Mouse (Mus musculus): ENCODE data around the gene Myo18a. TPM values are rescaled to one million over a fixed set of nuclear protein-coding genes. Genes with fewer than 3 reads are reported as not detected.
A peak's percentile ranks its signal among the peaks of the same experiment; 100 is the strongest.

Myo18a gene
- total RNA-seq, 2 experiments from 2014 or later: 53.9 to 80.1 TPM

DNA sequence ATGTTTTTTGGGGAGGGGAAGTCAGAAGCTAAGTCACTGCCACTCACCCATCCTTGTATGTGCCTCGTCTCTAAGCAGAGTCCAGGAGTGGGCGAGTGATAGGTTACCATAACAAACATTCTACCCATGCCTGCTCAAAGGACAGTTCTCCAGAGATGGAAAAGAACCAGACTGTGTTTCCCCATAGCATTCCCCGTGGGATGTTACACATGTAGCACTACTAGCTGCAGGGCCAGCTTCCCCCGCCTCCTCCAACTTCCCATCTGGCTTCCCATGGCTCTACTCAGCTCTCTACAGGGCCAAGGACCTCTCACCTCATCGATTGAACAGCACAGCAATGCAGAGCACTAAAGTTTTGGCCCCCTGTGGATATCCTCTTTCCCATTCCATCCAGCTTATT is 32.2 kb downstream of the Myo18a start:
- peak; percentile 55 for DNase-seq

DNA sequence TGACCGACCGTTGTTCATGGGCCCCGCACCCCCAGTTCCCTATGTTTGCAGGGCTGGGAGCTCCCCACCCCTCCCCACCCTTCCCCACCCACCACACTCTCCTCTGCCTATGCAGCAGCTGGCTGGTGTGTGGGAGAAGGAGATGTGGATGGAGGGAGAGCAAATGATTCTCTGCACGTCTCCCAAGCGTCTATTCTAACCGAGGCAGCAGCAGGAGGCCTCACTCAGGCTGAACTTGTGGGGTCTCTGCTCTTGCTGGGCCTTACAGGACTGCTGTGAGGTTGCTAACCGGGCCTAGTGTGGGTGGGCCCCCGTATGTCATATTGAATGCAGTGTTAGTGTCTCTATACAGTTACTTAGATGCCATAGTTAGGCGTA is 37.4 kb downstream of the Myo18a start:
- DNase-seq: no peak

DNA sequence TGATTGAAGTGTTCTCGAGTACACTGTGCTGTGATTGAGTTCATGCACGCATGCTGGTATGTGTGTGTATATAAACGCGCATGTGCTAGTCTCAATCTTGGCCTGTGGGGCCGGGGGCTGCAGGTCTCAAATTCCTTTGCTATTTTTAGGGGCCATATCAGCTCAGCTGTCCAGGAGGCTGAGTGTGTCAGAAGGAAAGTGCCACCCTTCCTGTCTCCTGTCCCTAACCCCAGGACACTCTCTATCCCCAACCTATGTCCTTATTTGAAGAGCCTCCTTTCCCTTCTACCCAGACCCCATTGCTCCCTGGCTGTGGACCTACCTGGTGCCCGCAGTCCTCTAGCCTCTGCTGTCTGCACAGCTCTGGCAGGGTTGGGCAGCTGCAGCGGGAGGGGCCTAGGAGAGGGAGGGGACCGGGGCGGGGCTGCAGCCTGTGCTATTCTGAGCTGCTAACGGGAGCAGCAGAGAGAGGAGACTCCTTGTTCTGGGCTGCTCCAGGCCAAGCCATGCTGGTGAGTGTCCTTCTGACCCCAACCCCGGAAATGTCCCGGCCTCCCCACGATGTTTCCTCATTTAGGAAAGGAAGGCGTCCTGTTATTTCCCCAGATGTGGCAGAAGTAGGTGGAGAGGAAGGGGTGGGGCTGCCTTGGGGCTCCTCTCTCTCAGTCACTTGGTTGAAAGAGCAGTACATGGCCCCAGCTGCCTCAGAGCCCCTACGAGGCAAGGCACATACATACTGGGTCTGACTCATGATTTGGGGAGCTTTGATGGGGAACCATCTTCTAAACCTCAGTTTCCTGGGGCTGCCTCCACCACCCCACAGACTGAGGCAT is 38.0 kb downstream of the Myo18a start:
- peak; percentile 87 for DNase-seq

DNA sequence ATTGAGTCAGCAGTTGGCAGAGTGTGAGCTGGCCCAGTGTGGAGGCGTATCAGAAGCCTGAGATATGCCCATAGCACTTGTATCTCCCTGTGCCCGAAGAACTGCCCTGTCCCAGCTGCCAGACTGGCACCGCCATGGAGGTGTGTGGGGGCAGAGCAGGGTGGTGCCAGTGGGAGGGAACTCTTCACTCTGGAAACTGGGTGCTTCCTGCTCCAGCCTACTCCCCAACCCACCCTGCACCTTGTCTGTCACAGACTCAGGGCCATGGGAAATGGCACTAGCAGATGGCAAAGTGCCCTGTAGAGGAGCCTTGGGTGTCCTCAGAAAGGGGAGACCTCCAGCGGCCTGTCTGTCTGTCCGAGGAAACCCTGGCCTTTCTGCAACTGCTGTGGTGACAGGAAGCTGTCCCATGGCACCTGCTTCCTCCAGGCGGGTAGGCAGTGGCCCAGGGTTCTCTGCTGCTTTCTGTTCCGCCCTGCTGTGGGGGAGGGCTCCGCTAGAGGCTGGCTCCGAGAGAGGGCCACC is 39.4 kb downstream of the Myo18a start:
- DNase-seq: no peak

DNA sequence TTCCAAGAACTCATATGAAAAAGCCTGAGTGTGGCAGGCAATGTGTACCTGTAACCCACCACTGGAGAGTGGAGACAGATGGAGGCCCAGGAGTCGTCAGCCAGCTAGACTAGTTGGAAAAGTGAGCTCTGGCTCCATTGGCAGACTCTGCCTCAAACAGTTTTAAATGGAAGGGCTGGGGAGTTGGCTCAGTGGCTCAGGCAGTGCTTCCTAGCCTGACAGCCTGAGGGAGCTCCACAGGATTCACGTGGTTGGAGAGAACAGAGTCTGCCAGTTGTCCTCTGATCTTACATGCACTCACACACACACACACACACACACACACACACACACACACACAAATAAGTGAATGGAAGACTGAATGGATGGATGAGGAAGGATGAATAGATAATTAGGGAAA is 43.2 kb downstream of the Myo18a start:
- no peak for DNase-seq

DNA sequence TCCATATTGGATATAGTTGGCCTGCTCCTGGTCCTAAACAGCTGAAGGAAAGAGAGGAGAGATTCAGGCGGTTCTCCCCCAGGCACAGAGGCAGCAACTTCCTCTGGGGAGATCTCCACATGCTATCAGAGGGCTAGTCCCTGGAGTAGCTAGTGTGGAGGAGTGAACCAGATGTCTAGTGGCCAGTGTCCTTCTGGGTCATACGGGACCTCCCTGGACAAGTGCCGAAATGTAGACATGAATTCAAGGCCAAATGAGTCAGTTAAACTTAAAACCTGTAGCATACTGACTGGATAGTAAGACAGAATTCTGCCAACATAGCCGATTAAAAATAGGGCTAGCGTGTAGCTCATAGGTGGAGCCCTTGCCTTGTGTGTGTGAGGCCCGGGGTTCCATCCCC is 43.8 kb downstream of the Myo18a start:
- peak; percentile 53 for DNase-seq

DNA sequence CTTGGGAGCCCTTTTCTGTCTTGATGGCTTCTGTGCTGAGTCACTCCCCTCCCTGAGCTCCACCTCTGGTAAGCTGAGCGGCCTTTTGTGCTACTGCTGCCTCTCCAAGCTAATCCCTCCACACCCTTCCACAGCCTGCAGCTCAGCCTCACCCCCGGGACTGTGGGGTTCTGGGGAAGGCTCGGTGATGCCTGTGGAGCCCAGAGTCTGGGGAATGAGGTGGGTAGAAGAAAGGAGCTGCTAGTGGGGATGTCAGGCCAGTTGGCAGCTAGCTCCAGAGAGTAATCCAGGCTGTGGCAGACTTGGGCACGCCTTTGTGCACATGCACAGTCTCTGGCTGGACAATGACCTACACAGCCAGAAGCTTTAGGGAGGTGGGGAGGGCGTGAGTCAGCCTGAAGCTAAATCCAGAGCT is 45.0 kb downstream of the Myo18a start:
- DNase-seq: peak; percentile 55

DNA sequence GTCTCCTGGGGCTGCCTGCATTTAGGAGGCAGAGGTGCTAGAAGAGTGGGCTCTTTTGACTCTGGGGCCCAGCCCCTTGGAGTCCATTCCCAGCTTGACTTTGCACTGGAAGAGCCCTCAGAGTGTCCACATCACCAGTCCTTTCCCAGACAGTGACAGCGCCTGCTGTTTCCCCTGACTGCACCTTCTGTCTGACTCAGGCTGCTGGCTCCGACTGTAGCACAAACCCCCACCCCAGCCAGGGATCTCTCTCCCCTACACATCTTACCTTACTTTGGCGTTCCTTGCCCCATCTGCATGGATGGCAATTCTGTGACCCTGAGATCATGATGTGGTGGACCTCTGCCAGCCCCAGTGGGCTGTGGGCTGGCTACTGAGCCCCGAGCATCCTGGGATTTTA is 46.2 kb downstream of the Myo18a start:
- DNase-seq: no peak

GRCm38 (mm10) chr11:77810018-77810417 is 47.0 kb downstream of the Myo18a start:
- no peak for DNase-seq

DNA sequence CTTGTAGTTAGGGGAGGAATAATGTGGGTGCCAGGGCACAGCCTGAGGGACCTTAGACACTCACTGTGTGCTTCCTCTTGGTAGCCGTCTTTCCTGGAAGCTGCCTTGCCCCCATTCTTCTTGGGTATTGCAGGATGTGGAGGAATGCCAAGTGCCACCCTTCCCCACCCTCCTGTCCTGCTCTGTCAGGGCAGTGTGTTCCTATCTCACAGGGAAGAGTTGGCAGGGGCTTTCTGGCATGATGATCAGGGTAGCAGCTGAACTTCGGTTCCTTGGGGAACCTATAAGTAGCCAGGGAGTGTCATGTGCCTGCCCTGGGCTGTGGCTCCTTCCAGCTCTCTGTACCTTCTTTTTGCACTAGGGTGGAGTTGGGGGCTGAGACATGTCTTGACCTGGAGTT is 50.9 kb downstream of the Myo18a start:
- no peak for DNase-seq

GRCm38 (mm10) chr11:77816003-77816402 is 53.0 kb downstream of the Myo18a start:
- DNase-seq: peak; percentile 84

DNA sequence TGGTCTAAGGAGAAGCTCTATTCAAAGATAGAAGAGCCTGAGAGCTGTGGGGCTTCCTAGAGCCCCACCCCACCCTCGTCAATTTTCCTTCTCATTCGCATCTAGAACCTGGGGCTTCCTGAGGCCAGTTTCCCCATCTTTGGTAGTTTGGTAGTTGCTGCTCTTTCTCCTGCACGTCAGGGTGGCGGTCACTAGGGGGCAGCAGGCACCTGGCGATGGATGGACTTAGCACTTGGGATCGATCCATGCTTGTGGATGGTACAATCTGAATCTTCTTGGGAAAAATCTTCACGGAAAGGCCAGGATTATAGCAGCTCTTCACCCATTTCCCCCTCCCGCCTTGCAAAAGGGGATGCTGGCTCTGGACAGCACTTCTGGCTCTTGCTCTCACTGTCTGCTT is 58.6 kb downstream of the Myo18a start:
- peak; percentile 76 for DNase-seq

- peak; percentile 68 for DNase-seq
These were observed 59.7 kb downstream of the Myo18a start for GRCm38 (mm10) chr11:77822781-77823180.

GRCm38 (mm10) chr11:77825853-77826252 is 62.8 kb downstream of the Myo18a start:
- peak; percentile 82 for DNase-seq

GRCm38 (mm10) chr11:77826311-77826710 is 63.3 kb downstream of the Myo18a start:
- DNase-seq: no peak

DNA sequence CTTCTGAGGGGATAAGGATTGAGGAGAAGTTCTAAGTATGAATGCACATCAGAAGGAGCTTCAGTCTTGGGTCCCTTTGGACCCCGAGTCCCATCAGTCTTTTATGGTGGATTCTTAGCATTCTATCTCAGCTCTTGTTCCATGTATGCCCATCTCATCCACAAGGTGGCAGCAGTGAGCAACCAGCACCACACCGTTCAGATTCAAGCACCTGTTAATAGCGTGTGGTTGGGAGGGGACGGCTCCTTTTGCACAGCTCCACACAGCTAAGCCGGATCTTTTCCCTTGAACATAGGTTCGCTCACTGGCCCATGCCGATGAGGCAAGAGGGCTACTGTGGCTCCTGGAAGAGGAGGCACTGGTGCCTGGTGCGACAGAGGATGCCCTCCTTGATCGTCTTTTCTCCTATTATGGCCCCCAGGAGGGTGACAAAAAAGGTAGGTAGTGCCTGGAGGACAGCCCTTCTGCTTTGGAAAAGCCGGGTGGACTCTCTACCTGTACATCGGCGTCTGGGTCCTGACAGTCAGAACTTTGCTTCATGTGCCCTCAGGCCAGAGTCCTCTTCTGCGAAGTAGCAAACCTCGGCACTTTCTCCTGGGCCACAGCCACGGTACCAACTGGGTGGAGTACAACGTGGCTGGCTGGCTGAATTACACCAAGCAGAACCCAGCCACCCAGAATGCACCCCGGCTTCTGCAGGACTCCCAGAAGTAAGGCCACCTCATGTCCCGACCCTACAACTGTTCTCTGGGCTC is 64.4 kb downstream of the Myo18a start:
- DNase-seq: peak; percentile 81

DNA sequence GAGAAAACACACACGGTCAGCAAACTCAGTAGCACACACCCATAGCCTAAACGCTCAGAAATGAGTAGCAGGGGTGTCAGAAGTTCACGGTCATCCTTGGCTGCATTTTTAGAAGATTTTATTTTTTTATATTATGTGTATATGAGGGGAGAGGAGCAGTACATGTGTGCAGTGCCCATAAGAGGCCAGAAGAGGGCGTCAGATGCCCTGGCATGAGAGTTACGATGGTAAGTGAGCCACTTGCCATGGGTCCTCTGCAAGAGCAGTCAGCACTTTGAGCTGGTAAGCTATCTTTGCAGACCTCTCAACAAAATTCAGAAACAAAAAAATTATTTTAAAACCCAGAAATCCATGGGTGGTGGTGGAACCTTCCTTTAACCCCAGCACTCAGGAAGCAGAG is 65.1 kb downstream of the Myo18a start:
- no peak for DNase-seq

- DNase-seq: no peak
These were observed 66.2 kb downstream of the Myo18a start for GRCm38 (mm10) chr11:77829043-77829841.

DNA sequence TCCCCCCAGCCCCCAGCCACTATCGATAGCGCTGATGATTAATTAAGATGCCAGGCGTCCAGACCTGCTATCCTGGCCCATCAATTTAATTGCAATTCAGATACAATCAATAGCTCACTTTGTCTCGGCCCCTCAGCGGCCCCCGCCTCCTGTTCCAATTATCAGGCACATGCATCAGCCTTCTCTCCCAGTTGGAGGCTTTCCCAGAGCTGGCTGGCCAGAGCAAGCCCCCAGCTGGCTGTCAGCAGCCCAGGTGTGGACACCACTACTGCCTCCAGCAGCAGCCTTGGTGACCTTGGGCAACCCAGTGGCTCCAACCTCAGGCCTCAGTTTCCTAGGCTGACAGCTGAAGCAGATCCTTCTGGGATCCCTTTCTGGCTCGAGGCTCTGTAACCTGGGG is 67.8 kb downstream of the Myo18a start:
- DNase-seq: no peak

DNA sequence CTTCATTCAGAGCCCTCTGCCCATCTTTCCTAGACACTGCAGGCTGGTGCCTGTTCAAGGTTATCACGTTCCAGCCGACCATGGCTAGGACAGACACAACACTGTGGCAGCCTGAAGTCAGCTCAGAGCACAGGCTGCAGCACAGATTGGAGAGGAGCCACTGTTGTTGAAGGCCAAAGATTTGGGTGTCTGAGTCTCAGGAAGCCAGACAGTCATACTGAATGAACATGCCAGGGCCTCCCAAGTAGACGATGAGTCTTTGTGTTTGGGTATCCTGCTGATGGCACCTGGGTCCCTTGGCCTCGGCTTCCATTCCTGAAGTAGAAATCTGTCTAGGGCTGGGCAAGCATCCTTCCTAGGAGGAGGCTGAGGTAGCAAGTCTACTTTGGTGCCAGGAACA is 69.5 kb downstream of the Myo18a start:
- DNase-seq: peak; percentile 34

DNA sequence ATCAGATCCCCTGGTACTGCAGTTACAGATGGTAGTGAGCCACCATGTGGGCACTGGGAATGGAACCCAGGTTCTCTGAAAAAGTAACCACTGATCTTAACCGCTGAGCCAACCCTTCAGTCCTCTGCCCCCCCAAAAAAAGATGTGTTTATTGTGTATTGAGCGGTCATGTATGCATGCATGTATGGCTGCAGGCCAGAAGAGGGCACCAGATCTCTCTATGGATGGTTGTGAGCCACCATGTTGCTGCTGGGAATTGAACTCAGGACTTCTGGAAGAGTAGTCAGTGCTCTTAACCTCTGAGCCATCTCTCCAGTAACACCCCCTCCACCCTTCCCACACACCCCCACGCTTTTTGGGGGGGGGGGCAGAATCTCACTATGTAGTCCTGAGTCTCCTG is 72.1 kb downstream of the Myo18a start:
- no peak for DNase-seq

DNA sequence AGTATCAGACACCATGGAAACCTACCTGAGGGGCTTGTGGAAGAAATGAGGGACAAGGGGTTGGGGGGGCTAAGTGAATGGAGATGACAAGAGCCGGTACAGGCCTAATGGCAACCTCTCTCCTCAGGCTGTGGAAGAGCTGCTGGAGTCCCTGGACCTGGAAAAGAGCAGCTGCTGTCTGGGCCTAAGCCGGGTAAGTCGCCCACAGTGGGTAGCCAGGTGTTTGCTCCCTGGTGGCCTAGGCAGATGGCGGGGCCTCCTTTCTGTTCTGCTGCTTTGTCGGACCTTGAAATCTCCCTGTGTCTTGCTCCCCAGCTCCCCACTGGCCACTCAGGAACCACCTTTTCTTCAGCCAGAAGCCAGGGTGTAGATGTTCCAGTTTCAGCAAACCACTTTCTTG is 73.2 kb downstream of the Myo18a start:
- DNase-seq: no peak

GRCm38 (mm10) chr11:77836751-77837150 is 73.7 kb downstream of the Myo18a start:
- peak; percentile 55 for DNase-seq
